Mouse (Mus musculus): ENCODE measurements around the gene Cpeb3.

- no peak for TF ChIP-seq POLR2A (IDR thresholded peaks at IDR 0.05; ENCODE audit: insufficient read length, low read depth)
- TF ChIP-seq CEBPB (IDR thresholded peaks at IDR 0.05; ENCODE audit: insufficient read depth, poor library complexity, severe bottlenecking) = no peak
- TF ChIP-seq POLR2AphosphoS2 (IDR thresholded peaks at IDR 0.05; ENCODE audit: insufficient read length, low read depth) = no peak
- no peak for TF ChIP-seq USF1 (IDR thresholded peaks at IDR 0.05; ENCODE audit: low read depth)
- TF ChIP-seq TCF12 (IDR thresholded peaks at IDR 0.05; ENCODE audit: insufficient read depth, poor library complexity, severe bottlenecking) = no peak
- TF ChIP-seq MAX (IDR thresholded peaks at IDR 0.05; ENCODE audit: low read depth) = no peak
- TF ChIP-seq MYOG (IDR thresholded peaks at IDR 0.05; ENCODE audit: control insufficient read depth in 1 of 3, insufficient read depth in 1 of 3, insufficient read length in 2 of 3, low read depth in 2 of 3) = no peak
- no peak for TF ChIP-seq REST (IDR thresholded peaks at IDR 0.05; ENCODE audit: insufficient read depth, insufficient read length)
These were observed 134.1 kb downstream of the Cpeb3 start for GRCm38 (mm10) chr19:37074276-37074675.
